Mouse (Mus musculus) adrenal gland, adult 8-10 months (tissue): ENCODE results near the gene Ccdc187. TPM values are rescaled to one million over a fixed set of nuclear protein-coding genes. Genes with fewer than 3 reads are reported as not detected.

Experiments
- DNase-seq: peaks from one replicate; pipeline ENCODE4 v3.0.0; 2022
- total RNA-seq, 4 experiments: library from RNA; stranded (reverse); gene quantifications; 2 replicates each; pipeline ENCODE4 v1.2.4; 2022

Gene Ccdc187
- total RNA-seq, 4 experiments from 2014 or later = 0.32 to 4.1 (median 2.2) TPM

DNA sequence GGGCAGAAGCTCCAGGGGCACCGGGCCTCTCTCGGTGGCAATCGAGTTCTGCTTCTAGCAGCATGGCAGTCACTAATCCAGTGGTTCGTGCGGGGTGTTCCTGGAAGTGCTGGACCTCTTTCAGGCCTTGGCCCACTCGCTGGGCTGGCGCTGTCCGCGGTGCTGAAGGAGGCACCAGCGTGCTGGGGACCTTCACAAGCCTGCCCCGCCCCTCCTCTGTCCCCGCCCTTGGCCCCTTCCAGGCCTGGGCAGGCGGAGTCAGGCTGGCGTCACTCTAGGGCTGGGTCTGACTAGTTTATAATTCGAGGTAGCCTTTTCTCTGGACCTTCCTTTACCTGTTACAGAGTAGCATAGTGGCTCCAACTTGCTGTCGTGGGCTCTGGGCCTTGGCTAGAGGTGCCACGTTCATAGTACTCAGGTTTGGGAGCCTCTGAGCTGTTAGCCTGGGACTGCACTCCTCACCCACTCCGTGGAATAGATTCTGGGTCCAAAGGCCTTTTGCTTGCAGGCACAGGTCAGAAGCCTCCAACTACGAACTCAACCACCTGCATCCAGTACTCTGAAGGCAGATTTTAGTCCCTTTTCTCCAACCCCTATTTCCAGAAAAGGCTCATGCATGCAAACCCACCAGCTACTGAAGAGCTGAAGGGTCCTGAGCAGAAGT, 86.1 kb downstream of the Ccdc187 start, which contains the start of gene Lhx3:
Lhx3 (minus strand) TSS at position 164 of the 664 bp plus-strand sequence.
- peak; percentile 85 for DNase-seq

DNA sequence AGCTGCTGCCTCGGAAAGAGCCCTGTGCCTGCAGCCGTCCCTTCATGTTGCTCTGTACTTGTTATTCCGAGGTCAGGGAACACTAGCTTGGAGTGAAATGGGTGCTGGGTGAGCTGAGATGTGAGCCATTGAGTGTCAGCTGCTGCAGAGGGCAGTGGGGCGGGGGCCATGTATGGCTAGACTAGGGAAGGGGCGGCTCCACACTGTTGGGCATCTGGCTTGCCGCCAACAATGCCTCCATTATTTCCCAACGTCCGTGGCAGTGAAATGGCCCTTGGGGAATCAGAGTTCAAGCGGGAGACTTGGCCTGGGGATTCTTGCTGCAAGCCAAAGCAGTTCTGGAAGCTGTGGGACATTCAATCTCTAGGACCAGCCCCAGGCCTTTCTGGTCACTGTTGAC, 86.8 kb downstream of the Ccdc187 start:
- no peak for DNase-seq

- no peak for DNase-seq
These were observed 88.6 kb downstream of the Ccdc187 start for GRCm38 (mm10) chr2:26205761-26206160.

GRCm38 (mm10) chr2:26205126-26205525, 89.2 kb downstream of the Ccdc187 start:
- no peak for DNase-seq

DNA sequence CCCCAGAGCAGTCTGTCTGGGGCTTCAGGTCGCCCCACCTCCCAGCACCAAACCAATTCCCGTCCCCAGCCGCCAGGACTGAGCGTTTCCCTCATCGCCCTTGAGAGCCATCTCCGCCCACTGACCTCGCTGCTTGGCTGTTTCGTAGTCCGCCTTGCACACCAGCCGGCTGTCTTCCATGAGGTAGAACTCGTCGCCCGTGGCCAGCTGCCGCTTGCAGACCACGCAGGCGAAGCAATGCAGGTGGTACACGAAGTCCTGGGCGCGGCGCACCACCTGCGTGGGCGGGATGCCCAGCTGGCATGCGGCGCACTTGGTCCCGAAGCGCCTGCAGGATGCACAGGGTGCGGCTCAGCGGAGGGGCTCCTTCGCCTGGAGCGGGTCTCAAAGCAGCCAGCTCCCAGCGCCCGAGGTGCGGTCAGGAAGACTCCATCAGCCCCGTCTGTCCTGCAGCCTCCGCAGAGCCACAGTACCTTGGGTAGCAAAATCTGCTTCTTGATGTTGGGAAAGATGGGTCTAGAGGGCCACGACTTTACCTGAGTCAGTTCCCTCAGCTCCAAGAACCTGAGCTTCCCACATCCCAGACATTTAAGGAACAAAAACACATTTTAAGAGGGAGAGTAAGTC, 91.4 kb downstream of the Ccdc187 start:
- DNase-seq = peak; percentile 61

GRCm38 (mm10) chr2:26201926-26202848, 92.2 kb downstream of the Ccdc187 start:
- DNase-seq = no peak

GRCm38 (mm10) chr2:26198488-26198887, 95.9 kb downstream of the Ccdc187 start:
- DNase-seq = no peak

DNA sequence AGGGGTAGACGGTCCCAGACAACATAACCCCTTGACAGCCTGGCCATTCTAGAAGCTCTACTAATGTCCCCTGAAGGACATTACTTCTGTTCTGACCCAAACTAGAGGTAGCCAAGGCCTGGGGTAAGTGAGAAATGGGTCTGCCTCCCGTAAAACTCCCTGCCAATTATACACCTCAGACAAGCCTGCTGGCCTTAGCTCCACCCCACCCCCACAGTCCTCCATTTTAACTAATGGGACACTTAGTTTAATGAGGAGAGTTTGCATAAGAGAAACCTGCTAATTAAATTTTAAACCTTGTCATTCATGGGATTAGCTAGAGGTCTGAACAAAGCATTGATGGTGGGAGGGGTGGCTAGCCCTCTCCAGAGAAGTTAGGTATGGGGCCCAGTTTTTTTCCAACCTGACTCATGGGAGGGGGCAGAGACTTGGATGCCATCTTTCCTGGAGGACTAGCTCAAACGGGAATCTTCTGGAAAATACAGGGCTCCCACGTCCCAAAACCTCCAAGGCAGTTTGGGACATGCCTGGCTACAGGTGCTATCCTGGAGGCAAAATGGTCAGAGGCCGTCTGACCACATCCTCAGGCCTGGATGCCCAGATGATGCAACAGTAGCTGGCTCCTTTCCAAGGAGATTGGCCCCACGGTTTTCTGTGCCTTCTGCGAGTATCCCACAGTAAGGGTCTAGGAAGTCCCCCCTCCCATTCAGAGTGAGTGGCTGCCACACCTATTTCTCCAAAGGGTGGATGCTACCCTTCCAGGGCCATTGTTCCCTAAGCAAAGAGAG, 99.6 kb downstream of the Ccdc187 start:
- no peak for DNase-seq

Other genes starting within 250 kb of the Ccdc187 start
- 10 to 100 TPM; 42.6 to 58.0 (median 46.9) TPM for gene Nacc2, start 171.3 kb downstream of the Ccdc187 start, total RNA-seq
- gene Lhx3, start 86.3 kb downstream of the Ccdc187 start, total RNA-seq = 1 to 10 TPM in 2 of 4 experiments, under 1 TPM in 1, not detected in 1; 0.48 to 6.4 (median 4.0) TPM
- 10 to 100 TPM; 25.2 to 28.7 (median 26.6) TPM for gene Qsox2, start 57.0 kb downstream of the Ccdc187 start, total RNA-seq
- 10 to 100 TPM; 10.7 to 41.6 (median 24.6) TPM for gene Gpsm1, start 21.0 kb upstream of the Ccdc187 start, total RNA-seq
- gene Dnlz, start 57.6 kb upstream of the Ccdc187 start, total RNA-seq = 10 to 100 TPM; 21.0 to 23.8 (median 21.9) TPM
- gene Card9, start 66.4 kb upstream of the Ccdc187 start, total RNA-seq = 1 to 10 TPM; 1.1 to 3.4 (median 2.2) TPM
- 10 to 100 TPM; 24.7 to 68.1 (median 42.8) TPM for gene Snapc4, start 86.1 kb upstream of the Ccdc187 start, total RNA-seq
- gene Entr1, start 94.8 kb upstream of the Ccdc187 start, total RNA-seq = 100 to 1,000 TPM in 3 of 4 experiments, 10 to 100 TPM in 1; 97.8 to 120 (median 110) TPM
- 100 to 1,000 TPM; 138 to 155 (median 142) TPM for gene Pmpca, start 94.8 kb upstream of the Ccdc187 start, total RNA-seq
- 10 to 100 TPM; 20.8 to 35.3 (median 24.1) TPM for gene Inpp5e, start 114.6 kb upstream of the Ccdc187 start, total RNA-seq
- 10 to 100 TPM; 62.3 to 73.6 (median 67.1) TPM for gene Sec16a, start 150.7 kb upstream of the Ccdc187 start, total RNA-seq
- 10 to 100 TPM; 23.7 to 32.6 (median 28.4) TPM for gene Notch1, start 222.1 kb upstream of the Ccdc187 start, total RNA-seq